Mouse (Mus musculus) brain, embryonic 14.5 days (tissue): ENCODE measurements around the gene Gpr137.

ENCODE experiments used
- CTCF ChIP-seq: fragments of 200-500 bp; IDR thresholded peaks from 2 replicates; pipeline ENCODE4 v1.5.1; 2012; ENCODE audit warnings: inconsistent platforms, mild to moderate bottlenecking, moderate library complexity, borderline replicate concordance; ENCODE audit not compliant: insufficient read depth, insufficient read length; ENCODE audit errors: extremely low read depth
- POLR2A ChIP-seq: fragments of 200-500 bp; IDR thresholded peaks from 2 replicates; pipeline ENCODE4 v1.6.1; 2012; ENCODE audit warnings: mild to moderate bottlenecking, inconsistent platforms, borderline replicate concordance; ENCODE audit not compliant: poor library complexity, insufficient read depth, insufficient read length, severe bottlenecking; ENCODE audit errors: extremely low read depth

GRCm38 (mm10) chr19:6979486-6980380 is 37.5 kb upstream of the Gpr137 start:
- TF ChIP-seq POLR2A (peak; percentile 68), CTCF (peak; percentile 65)
